Mouse (Mus musculus): ENCODE measurements around the gene Celf2.
"Not testable (repeated sequence)": the region's sequence is repeated elsewhere in the genome, so short reads cannot be mapped to it uniquely, and the experiment has no call there.

The Celf2 gene

DNA sequence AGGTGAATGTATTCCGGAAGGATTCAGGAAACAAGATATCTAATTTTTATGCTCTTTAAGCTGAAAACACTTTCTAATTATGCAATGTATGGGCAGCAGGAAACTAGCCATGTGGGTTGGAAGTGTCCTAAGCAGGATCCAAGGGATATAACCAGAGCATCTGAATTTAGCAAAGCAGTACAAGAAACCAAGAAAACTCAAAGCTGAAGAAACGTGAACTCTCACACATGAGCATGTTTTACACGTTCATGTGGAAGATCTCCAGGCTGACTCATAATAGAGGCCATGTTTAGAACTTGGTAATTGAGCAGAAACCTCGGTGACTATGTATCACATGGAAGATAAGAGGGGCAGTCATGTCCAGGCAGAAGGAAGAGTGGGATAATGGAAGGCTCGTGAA lies 120.1 kb downstream of the Celf2 start:
- no peak for DNase-seq (ENCODE audit: low spot score)

DNA sequence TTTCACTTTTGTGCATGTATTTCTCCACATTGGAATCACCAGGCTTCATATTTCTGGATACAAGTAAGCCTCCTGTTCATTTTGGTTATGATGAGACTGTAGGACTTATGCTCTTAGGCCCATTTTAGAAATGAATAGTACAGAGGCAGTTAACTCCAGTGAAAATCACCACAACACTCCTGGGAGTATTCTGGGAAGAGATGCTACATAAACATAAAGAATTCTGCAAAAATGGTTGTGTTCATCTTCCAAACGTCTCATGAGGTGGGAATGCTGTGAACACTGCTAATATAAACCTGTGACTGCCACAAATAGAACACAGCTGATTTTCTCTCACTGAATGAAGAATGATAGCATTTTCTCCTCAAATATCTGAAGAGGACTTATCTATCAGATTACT lies 130.6 kb downstream of the Celf2 start:
- no peak for DNase-seq (ENCODE audit: low spot score)

GRCm38 (mm10) chr2:7377878-7378277 lies 131.5 kb downstream of the Celf2 start:
- no peak for DNase-seq (ENCODE audit: low spot score)

DNA sequence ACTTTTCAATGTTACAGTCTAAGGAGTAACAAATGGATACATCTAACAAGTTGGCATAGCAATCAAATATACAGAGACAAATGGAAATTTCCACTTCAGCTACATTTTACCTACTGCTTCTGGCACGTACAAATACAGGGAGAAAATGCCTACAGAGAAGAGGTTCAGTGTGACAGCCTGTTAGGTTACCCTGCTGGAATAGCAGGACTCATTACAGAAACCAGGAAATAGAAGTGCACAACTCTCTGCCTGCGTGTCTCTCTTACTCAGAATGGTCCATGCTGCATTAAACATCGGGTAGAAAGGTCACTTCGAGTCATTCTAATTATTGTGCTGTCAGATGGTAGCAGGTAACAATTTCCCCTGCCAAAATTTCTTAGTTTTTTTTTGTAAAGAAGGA lies 141.6 kb downstream of the Celf2 start:
- DNase-seq (ENCODE audit: low spot score): no peak

DNA sequence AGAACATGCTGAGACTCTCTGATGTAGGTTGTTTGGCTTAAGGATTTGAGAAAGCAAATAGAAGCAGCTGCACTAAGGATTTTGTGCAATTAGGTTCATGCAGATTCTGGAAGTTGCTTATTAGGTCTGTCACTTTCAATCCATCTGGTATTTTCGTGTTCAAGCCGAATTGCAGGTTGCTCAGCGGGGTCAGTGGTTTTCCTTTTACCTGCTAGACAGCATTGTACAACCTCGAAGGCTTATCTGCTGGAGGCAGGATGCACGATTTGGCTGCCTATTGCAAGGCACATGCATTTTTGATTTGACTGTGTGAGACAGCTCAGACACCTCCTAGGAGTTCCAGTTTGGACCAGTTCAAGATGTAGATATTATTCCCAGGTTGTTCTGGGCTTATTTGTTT lies 149.8 kb downstream of the Celf2 start:
- no peak for DNase-seq (ENCODE audit: low spot score)

DNA sequence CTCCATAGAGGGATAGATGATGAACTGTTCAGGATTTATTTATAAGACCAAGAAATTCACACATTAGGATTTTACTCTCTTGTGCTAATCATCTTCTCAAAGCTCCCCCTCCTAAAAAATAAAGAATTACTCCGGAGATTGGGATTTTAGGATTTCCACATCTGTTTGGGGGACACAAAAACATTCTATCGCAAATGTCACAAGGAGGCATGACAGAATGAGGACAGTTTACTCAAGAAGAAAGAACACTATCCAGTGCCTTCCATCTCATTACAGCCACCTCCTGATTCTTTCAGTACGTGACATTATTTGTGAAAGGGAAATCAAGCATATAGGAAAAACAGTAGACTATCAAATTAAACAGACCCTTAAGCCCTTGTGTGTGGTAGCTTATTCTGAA lies 150.5 kb downstream of the Celf2 start:
- DNase-seq (ENCODE audit: low spot score): no peak

- no peak for DNase-seq (ENCODE audit: low spot score)
Observed at GRCm38 (mm10) chr2:7351234-7351633, 158.1 kb downstream of the Celf2 start.

DNA sequence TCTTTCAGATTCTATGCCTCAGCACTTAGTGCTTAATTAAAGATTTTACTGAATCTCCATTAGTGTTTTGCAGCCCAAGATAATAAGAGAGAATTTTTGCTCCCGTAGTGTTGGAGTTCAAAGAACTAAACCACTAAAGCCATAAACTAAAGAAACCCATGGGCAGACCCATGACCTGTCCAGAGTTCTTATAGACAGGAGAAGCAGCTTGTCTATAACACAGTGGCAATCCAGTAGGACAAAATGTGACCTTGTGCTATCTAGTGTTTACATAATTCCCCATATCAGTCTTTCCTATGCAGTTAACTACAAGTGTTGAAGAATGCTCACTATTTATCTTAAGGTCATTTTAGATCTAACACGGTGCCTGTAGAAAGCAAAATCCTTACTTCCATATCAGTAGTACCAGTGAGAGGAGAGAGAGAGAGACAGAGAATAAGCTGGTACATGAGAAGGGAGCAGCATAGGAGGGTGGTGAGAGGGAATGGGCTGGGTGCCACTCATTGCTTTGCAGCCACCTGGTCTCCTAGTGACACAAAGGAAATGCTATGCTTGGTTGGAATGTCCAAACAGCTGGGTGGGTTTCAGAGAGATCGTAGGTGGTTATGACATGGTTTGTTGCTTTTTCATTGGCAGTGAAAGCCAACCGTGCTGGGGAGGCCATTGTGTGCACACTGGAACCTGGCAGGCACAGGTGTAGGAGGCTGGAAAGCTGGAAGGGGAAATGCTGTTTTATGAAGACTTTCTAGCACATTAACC lies 162.5 kb downstream of the Celf2 start:
- DNase-seq (ENCODE audit: low spot score): no peak

DNA sequence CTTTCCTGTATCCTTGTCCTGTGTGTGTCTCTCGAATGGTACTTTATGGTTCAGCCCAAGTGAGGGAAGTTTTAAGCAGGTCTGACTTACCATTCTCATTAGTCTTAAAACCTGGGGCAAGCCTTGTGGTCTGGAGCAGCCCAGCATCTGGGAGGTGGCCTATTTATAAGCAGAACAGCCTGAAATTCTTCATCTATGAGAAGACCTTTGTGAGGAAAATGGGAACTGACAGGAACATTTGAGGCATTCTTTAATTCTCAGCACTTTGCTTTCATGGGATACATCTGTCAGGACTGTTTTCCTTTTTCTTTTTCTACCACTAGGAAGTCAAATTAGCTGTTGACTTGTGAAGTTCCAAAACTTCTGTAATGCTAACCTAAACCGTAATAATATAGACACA lies 164.4 kb downstream of the Celf2 start:
- DNase-seq (ENCODE audit: low spot score): no peak

DNA sequence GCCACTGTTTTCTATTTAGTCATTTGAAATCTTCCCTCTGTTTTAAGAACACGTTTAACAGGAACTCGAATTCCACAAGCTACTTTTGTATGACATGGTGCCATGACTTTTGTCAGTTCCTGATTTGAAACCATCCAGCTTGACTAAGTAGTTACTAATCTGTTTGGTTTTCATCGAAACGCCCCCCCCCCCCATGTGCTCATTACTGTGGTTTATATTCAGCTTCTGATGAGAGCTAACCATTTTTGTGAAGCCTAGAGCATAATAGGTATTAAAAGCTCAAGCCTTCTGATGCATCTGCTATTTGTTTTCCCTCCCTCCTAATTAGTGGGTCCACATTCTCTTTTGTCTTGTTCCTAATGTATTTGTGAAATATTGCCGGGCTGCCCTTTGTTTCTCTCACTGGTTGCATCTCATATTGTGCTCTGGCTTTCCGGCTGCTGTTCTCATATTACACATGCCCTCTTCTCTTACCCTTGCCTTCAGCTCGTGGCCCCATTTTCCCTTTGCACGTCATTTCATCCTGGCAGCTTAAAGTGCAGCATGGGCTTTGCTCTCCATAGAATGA lies 166.4 kb downstream of the Celf2 start:
- DNase-seq (ENCODE audit: low spot score): no peak

DNA sequence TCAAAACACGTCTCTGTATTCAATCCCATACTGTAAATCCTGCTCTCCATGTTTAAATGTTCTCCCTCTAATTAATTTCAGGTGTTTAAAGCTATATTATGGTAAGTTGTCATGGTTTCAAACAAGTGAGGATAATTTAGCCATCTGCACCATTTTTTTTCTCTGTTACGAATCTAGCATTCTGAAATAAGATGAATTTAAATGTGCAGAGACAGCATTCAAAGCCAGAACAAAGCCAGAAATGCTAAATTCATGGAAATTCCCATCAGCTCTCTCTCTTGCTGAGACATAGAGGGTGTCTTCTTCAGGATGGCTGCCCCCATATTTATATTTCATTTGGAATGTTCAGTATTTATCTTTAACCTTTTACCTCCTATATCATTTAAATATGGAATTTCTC lies 174.5 kb downstream of the Celf2 start:
- no peak for DNase-seq (ENCODE audit: low spot score)

- DNase-seq (ENCODE audit: low spot score): no peak
Observed at GRCm38 (mm10) chr2:7328018-7328899, 181.1 kb downstream of the Celf2 start.

- no peak for DNase-seq (ENCODE audit: low spot score)
Observed at GRCm38 (mm10) chr2:7319760-7320159, 189.6 kb downstream of the Celf2 start.

GRCm38 (mm10) chr2:7311776-7312175 lies 197.6 kb downstream of the Celf2 start:
- no peak for DNase-seq (ENCODE audit: low spot score)

GRCm38 (mm10) chr2:7310840-7311182 lies 198.6 kb downstream of the Celf2 start:
- no peak for DNase-seq (ENCODE audit: low spot score)

DNA sequence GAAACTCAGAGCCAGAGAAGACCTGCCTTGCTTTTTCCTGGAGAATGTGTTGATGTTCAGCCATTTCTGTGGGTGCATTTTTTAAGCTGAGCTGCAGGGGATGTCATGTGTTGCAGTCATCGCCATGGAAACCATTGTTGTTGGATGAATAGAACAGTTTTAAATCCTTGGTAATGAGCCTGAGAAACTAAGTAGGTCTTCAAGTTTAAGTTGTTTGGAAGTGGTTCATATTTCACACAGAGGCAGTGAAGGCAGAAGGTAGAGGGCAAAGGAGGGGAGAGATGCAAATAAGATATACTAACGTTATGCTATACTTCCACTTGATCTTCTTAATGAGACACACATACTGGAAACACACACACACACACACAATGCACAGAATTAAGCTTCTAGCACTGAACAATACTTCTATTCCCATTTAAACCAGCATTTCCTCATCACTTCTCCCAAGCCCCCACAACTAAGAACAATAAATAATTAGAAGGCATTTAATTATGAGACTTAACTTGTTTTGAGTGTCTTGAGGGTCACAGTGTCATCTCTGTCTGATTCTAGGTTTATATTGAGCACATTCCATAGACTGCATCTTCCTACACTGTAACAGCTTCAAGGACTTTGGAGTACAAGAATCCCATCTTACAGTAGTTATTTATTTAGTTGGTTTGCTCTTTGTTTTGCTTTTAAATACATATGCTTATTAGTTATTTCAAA lies 199.1 kb downstream of the Celf2 start:
- DNase-seq (ENCODE audit: low spot score): no peak

- DNase-seq (ENCODE audit: low spot score): no peak
Observed at GRCm38 (mm10) chr2:7309324-7309723, 200.0 kb downstream of the Celf2 start.

GRCm38 (mm10) chr2:7308731-7309130 lies 200.6 kb downstream of the Celf2 start:
- DNase-seq (ENCODE audit: low spot score): no peak

GRCm38 (mm10) chr2:7287434-7287833 lies 221.9 kb downstream of the Celf2 start:
- DNase-seq (ENCODE audit: low spot score): no peak

DNA sequence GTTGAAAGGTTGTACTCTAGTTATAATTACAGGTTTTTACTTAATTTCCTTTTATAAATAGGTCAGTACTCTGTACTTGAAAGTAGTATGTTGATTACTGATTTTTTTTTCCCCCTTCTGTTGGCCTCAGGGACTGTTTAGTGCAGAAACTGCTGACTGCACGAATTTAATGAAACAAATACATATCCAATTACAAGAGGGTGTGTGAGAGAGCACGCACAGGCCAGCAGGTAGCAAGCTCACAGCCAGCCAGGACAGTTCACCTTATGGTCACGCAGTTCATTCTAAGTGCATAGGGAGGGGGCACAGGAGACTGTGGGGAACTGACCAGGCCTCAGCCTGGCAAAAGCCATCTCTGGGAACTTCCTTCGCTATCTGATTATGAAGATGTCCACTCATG lies 236.1 kb downstream of the Celf2 start:
- no peak for DNase-seq (ENCODE audit: low spot score)

DNA sequence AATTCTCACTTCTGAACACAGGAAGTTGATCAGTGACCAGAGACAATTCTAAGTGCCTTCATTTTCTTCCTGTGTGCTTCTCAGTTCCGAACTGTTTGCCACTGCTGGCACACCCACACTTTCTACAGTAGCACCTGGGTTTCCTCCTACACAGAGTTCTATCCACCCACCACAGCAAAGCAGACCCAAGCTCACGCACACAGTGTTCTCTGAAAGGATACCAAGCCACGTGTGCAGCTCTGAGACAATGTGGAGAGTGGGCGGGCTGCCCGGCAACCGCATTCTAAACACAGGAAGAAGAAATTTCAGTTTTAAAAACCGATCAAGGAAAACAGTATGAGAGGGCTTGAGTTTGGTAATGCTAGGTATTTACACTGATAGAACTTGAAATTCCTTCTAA lies 239.3 kb downstream of the Celf2 start:
- DNase-seq (ENCODE audit: low spot score): no peak

GRCm38 (mm10) chr2:7267166-7267565 lies 242.2 kb downstream of the Celf2 start:
- DNase-seq (ENCODE audit: low spot score): no peak

- DNase-seq (ENCODE audit: low spot score): not testable (repeated sequence)
Observed at GRCm38 (mm10) chr2:7262668-7263067, 246.7 kb downstream of the Celf2 start.
